Mouse (Mus musculus) liver, embryonic 16.5 days (tissue): Measurements from ENCODE around the gene Macrod2. TPM values are rescaled to one million over a fixed set of nuclear protein-coding genes. Genes with fewer than 3 reads are reported as not detected.

ENCODE experiments used
- ATAC-seq: fragments of 200-750 bp; cut with Nextera tagmentation; 2 replicates; pipeline ENCODE4 v1.8.0; 2017; ENCODE audit warnings: low read depth, mild to moderate bottlenecking, moderate number of reproducible peaks, moderate library complexity
- H3K27ac ChIP-seq: fragments of 300-500 bp; sonication (generic); 2 replicates; pipeline ENCODE4 v1.5.1; 2014; ENCODE audit warnings: mild to moderate bottlenecking, low read length
- H3K27me3 ChIP-seq: fragments of 300-500 bp; sonication (generic); 2 replicates; pipeline ENCODE4 v1.6.1; 2014; ENCODE audit warnings: low read depth, low read length, mixed read lengths; ENCODE audit not compliant: control insufficient read depth, insufficient read depth
- H3K36me3 ChIP-seq: fragments of 300-500 bp; sonication (generic); 2 replicates; pipeline ENCODE4 v1.6.1; 2014; ENCODE audit warnings: mild to moderate bottlenecking; ENCODE audit not compliant: control insufficient read depth, insufficient read depth
- H3K4me1 ChIP-seq: fragments of 300-500 bp; sonication (generic); 2 replicates; pipeline ENCODE4 v1.6.1; 2014; ENCODE audit warnings: low read depth, low read length, mixed read lengths; ENCODE audit not compliant: control insufficient read depth
- H3K4me2 ChIP-seq: fragments of 300-500 bp; sonication (generic); 2 replicates; pipeline ENCODE4 v1.6.1; 2014; ENCODE audit warnings: low read depth, low read length, mixed read lengths
- H3K4me3 ChIP-seq: fragments of 300-500 bp; sonication (generic); 2 replicates; pipeline ENCODE4 v1.5.1; 2014; ENCODE audit warnings: low read depth, mild to moderate bottlenecking, low read length
- H3K9ac ChIP-seq: fragments of 300-500 bp; sonication (generic); 2 replicates; pipeline ENCODE4 v1.6.1; 2014; ENCODE audit warnings: low read depth, low read length
- H3K9me3 ChIP-seq: fragments of 300-500 bp; sonication (generic); replicated peaks from 2 replicates; pipeline ENCODE4 v1.6.1; 2016; ENCODE audit warnings: low read length; ENCODE audit not compliant: control insufficient read depth
- WGBS: fragments of 180-500 bp; shearing (Covaris S2); extraction: QIAGEN DNeasy Blood & Tissue Kit; methylation state at CpG from one replicate; pipeline ENCODE4 v1.1.7; 2014; ENCODE audit not compliant: insufficient replicate concordance; 5-methylcytosine and 5-hydroxymethylcytosine counted together
- polyA plus RNA-seq: library from polyadenylated mRNA; unstranded; fragments of >200 nt; fragmentation: Nextera tagmentation; extraction: Ambion mirVana; gene quantifications from 2 replicates; pipeline ENCODE4 v1.2.1, GENCODE M21; 2015

Macrod2 gene
- polyA plus RNA-seq, 1 experiment from 2014 or later = 5.5 TPM

GRCm38 (mm10) chr2:141173607-141174006 lies 778.5 kb downstream of the Macrod2 start:
- Histone ChIP-seq H3K9ac (no peak overlapping the region), H3K27me3 (no peaks in the 10 kb centered on the region), H3K36me3 (no peaks in the 10 kb centered on the region), H3K4me2 (no peak overlapping the region), H3K27ac (no peak overlapping the region), H3K9me3 (no peaks in the 10 kb centered on the region), H3K4me3 (no peak overlapping the region), H3K4me1 (no peaks in the 10 kb centered on the region)
- WGBS = 61% methylated on average over 3 of the region's 3 CpGs
- ATAC-seq = no peak

DNA sequence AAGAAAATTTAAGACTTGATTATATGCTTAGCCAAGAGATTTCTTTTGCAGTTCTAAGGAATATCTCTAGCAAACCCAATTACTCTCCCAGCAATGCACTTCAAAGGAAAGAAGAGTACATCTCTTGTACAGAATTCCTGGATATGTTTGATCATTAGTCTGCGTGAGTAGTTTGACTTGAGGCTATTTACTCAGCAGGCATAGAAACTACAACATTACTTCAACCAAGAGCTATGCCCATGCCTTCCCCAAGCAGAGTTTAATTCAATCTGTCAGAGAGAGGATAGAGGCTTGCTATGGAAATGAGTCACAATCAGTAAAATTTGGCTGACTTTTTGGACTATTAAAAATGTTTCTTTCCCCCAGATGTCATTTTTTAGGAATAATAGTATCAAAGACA lies 785.5 kb downstream of the Macrod2 start:
- no peak overlapping the region for H3K9ac ChIP-seq
- H3K36me3 ChIP-seq = no peaks in the 10 kb centered on the region
- H3K27ac ChIP-seq = no peak overlapping the region
- H3K4me1 ChIP-seq = no peaks in the 10 kb centered on the region
- H3K4me2 ChIP-seq = no peak overlapping the region
- no peaks in the 10 kb centered on the region for H3K9me3 ChIP-seq
- no peak for ATAC-seq
- H3K4me3 ChIP-seq = no peak overlapping the region
- 61% methylated on average over 1 of the region's 1 CpGs for WGBS
- H3K27me3 ChIP-seq = no peaks in the 10 kb centered on the region

GRCm38 (mm10) chr2:141182034-141182759 lies 787.1 kb downstream of the Macrod2 start:
- Histone ChIP-seq H3K27me3 (no peaks in the 10 kb centered on the region), H3K9me3 (no peaks in the 10 kb centered on the region), H3K36me3 (no peaks in the 10 kb centered on the region), H3K4me3 (no peak overlapping the region), H3K9ac (no peak overlapping the region), H3K4me1 (no peaks in the 10 kb centered on the region), H3K4me2 (no peak overlapping the region), H3K27ac (no peak overlapping the region)
- 64% methylated on average over 5 of the region's 5 CpGs for WGBS
- no peak for ATAC-seq

DNA sequence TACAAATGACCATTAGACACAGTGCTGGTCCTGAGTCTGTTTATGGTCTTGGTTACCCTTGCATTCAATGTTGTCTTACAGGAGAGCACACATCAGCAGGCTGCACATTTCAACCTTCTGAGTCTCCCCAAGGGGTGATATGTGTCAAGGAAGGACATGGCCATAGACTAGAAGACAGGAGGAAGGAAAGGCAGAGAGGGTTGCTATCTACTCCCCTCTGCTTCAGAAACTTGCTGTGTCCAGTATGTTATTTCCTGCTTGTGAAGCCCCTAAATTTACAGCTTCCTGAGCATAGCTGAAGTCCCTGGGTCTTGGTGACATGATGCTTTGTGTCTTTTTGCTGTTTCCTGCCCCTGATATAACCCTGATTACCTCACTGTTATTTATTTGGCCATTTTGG lies 799.4 kb downstream of the Macrod2 start:
- Histone ChIP-seq H3K27me3 (no peaks in the 10 kb centered on the region), H3K36me3 (no peaks in the 10 kb centered on the region), H3K4me1 (no peaks in the 10 kb centered on the region), H3K27ac (no peak overlapping the region), H3K9me3 (no peaks in the 10 kb centered on the region), H3K4me3 (no peak overlapping the region), H3K9ac (no peak overlapping the region), H3K4me2 (no peak overlapping the region)
- peak; percentile 60 for ATAC-seq

GRCm38 (mm10) chr2:141200481-141200880 lies 805.4 kb downstream of the Macrod2 start:
- no peaks in the 10 kb centered on the region for H3K27me3 ChIP-seq
- WGBS = 46% methylated on average over 4 of the region's 4 CpGs
- H3K4me1 ChIP-seq = no peaks in the 10 kb centered on the region
- H3K4me3 ChIP-seq = no peak overlapping the region
- H3K9ac ChIP-seq = no peak overlapping the region
- H3K36me3 ChIP-seq = no peaks in the 10 kb centered on the region
- no peak for ATAC-seq
- H3K4me2 ChIP-seq = no peak overlapping the region
- H3K9me3 ChIP-seq = no peaks in the 10 kb centered on the region
- H3K27ac ChIP-seq = no peak overlapping the region

DNA sequence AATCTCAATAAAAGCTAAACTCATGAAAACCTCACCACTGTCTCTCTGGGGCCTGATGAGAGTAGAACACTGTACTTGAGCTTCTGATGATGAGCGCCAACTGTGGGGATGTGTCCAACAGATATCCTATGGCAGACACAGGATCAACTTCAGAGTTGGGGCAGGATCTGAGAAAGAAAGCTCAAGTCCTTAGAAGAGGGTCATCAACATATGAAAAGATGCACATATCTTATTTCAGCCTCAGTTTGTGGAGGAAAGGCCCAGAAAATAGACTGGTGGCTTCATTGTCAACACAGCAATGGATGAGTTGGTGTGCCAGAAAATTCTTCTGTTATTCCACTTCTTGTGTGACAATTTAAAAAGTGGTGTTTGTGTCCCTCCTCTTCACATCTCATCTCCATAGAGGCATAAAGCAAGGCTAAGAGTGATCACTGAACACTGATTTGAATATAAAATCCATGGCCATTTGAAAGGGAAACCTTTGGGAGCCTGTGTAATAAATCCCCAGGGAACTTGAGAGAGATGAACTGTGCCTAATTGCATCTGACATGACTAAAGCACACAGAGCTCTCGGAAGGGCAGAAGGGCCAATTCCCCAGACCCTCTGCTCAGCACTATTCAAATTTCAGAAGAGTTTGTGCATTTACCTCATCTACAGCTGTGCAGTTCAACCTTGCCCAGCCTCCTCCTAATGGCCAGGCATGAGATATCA lies 806.4 kb downstream of the Macrod2 start:
- Histone ChIP-seq H3K4me1 (no peaks in the 10 kb centered on the region), H3K27ac (no peak overlapping the region), H3K36me3 (no peaks in the 10 kb centered on the region), H3K4me3 (no peak overlapping the region), H3K9me3 (no peaks in the 10 kb centered on the region), H3K9ac (no peak overlapping the region), H3K27me3 (no peaks in the 10 kb centered on the region), H3K4me2 (no peak overlapping the region)
- 59% methylated on average over 2 of the region's 2 CpGs for WGBS
- ATAC-seq = no peak

- Histone ChIP-seq H3K9ac (no peak overlapping the region), H3K9me3 (no peaks in the 10 kb centered on the region), H3K36me3 (no peaks in the 10 kb centered on the region), H3K4me2 (no peak overlapping the region), H3K4me1 (no peaks in the 10 kb centered on the region), H3K27ac (no peak overlapping the region), H3K27me3 (no peaks in the 10 kb centered on the region), H3K4me3 (no peak overlapping the region)
- ATAC-seq = no peak
- WGBS = 24% methylated on average over 1 of the region's 1 CpGs
Observed at GRCm38 (mm10) chr2:141202015-141202364, 806.9 kb downstream of the Macrod2 start.

GRCm38 (mm10) chr2:141211346-141211745 lies 816.2 kb downstream of the Macrod2 start:
- no peak for ATAC-seq
- H3K4me3 ChIP-seq = no peak overlapping the region
- H3K27me3 ChIP-seq = no peaks in the 10 kb centered on the region
- H3K27ac ChIP-seq = no peak overlapping the region
- no peak overlapping the region for H3K4me2 ChIP-seq
- no peaks in the 10 kb centered on the region for H3K4me1 ChIP-seq
- no peak overlapping the region for H3K9ac ChIP-seq
- 53% methylated on average over 5 of the region's 5 CpGs for WGBS
- H3K36me3 ChIP-seq = no peaks in the 10 kb centered on the region
- H3K9me3 ChIP-seq = no peaks in the 10 kb centered on the region

- Histone ChIP-seq H3K4me2 (no peak overlapping the region), H3K4me3 (no peak overlapping the region), H3K27ac (no peak overlapping the region), H3K4me1 (no peaks in the 10 kb centered on the region), H3K36me3 (no peaks in the 10 kb centered on the region), H3K9me3 (no peaks in the 10 kb centered on the region), H3K27me3 (no peaks in the 10 kb centered on the region), H3K9ac (no peak overlapping the region)
- ATAC-seq = no peak
- 61% methylated on average over 2 of the region's 2 CpGs for WGBS
Observed at GRCm38 (mm10) chr2:141212291-141212690, 817.2 kb downstream of the Macrod2 start.
